Mouse (Mus musculus) ZHBTc4 (cell line): Measurements from ENCODE around the gene Gm44511.
"Not testable (repeated sequence)": the region's sequence is repeated elsewhere in the genome, so short reads cannot be mapped to it uniquely, and the experiment has no call there.

ENCODE experiments used
- DNase-seq: peaks from one replicate; pipeline ENCODE4 v3.0.0-alpha.2; 2011; ENCODE audit warnings: low read depth, low spot score

The Gm44511 gene

DNA sequence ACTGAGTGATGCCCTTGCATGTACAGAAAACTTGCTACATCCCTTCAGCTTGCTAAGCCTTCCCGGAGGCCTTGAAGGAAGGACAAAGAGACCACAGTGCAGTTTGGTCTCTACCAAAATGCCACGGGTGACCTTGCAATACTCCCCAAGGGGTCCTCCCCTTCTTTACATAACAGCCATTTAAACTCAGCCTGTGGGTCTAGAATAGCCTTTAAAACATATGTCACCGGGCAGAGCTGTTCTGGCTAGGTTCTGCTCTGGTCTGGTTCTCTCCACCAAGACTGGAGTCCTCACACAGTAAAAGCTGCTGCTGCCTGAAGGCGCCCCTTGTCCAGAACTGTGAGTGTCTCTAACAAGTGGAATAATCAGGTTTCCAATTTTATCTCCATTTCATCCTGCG is 25.4 kb downstream of the Gm44511 start:
- not testable (repeated sequence) for DNase-seq

DNA sequence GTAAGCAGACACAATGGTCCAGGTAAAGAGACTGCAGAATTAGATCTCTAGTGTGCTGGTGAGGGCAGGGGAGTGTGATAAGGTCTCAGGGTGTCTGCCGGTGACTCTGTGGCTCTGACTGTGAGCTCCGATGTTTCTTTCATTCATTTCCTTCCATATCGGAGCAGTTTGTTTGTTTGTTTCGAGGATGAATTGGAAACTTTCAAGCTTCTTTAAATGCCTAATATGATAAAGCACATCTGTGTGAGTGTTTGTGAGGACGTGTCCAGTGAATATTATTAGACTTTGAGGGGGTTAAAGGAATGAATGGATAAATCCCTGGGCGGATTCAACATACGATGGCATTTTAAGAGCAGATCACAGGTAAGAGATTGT is 26.2 kb downstream of the Gm44511 start:
- DNase-seq: peak; percentile 53

- DNase-seq: peak; percentile 84
Observed at GRCm38 (mm10) chr6:128799144-128799895, 26.8 kb downstream of the Gm44511 start.

DNA sequence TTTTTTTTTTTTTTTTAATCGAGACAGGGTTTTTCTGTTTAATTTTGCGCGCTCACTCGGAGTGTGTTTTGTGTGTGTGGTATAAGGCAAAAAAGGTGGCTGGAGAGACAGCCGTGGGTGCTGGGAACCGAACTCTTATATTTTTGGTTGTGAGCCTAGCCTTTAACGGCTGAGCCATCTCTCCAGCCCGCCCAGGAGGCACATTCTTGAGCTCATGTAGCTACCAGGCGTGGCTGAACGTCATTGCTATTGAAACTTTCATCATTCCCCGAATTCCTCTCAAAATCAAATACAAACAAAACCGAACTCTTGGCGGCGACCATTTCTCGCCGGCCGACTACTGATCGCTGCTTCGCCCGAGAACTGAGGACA is 27.4 kb downstream of the Gm44511 start:
- DNase-seq: peak; percentile 81

- peak; percentile 58 for DNase-seq
Observed at GRCm38 (mm10) chr6:128797936-128798771, 28.0 kb downstream of the Gm44511 start.

DNA sequence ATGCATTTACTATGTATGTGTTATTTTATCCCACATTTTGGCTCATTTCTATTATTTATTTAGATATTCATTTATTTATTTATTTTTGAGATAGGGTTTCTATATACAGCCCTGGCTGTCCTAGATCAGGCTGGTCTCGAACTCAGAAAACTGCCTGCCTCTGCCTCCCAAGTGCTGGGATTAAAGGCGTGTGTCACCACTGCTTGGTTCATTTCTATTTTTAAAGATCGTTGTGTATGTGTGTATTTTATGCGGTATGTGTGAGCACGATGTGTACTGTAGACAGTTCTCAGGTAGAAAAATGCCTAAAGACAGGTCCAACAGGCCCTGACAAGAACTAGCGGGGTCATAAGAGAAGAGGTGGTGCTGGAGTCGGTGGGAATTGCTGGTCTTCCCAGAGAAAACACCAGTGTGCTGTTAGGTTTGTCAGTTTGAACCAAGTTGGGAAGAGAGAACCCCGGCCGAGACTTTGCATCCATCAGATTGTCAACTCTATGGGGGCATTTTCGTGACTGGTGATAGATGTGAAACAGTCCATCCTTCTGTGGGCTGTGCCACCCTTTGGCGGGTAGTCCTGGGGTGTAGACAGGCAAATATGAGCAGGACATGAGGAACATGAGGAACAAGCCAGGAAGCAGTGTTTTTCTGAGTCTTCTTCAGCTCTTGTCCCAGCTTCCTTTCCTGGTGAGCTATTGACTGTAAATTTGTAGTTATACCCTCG is 28.8 kb downstream of the Gm44511 start:
- DNase-seq: peak; percentile 48

- no peak for DNase-seq
Observed at GRCm38 (mm10) chr6:128796321-128796955, 29.7 kb downstream of the Gm44511 start.

DNA sequence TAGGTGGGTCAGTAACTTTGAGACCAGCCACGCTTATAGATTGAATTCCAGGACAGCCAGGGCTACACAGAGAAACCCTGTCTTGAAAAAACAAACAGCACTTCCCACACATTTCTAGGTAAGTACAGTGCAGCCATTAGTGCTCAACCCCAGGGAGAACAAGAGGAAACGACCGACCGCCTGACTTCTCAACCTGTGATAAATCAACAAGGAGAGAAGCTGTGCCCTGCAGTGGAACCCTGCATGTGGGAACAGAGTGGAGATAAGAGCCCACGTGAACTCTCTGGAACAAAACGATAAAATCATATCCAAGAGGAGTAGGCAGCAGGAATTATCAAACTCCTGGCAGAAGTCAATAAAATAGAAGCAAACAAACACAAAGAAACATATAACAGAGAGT is 32.4 kb downstream of the Gm44511 start:
- DNase-seq: no peak

DNA sequence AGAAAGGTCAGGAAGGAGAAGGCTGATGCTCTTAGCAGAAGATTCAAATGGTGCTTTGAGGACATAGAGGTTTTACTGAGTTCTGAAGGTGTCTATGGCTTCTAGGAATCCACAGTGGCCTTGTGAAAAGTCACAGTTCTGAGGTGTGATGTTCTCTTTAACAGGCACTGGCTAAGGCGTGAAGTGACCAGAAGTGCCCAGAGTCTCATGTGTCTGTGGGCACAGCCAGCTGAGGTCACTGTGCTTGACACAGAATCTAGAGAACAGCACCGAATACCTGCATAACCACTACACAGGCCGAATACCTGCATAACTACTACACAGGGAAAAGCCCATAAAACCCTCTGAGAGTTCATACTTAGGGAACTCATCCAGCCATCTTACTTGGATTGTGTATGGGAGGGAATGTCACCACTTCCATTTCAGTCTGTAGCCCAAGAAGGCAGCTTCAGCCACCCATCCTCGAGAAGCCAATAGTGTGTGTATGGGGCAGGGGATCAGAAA is 35.6 kb downstream of the Gm44511 start:
- DNase-seq: peak; percentile 72

DNA sequence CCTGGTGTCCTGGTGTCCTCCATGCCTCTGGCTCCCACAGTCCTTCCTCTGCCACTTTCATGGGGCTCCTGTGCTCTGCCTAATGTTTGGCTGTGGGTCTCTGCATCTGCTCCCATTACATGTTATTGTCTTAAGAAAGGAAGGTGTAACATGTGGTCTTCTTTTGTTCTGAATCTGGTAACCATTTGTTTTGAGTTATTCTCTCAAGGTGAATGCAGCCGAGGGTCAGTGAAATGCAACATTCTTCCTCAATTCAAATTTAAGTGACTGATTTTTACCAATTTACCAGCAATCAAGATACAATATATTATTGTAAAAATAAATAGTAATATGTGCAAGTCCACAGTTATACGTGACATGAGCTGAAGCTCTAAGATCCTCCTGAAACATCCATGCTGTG is 37.0 kb downstream of the Gm44511 start, which contains the start of gene Klrb1c:
Gene Klrb1c, minus strand, starts transcription at position 101 of the 400 bp plus-strand sequence.
- no peak for DNase-seq

GRCm38 (mm10) chr6:128788517-128788916 is 37.6 kb downstream of the Gm44511 start:
- DNase-seq: no peak

GRCm38 (mm10) chr6:128786396-128786795 is 39.7 kb downstream of the Gm44511 start:
- DNase-seq: not testable (repeated sequence)

DNA sequence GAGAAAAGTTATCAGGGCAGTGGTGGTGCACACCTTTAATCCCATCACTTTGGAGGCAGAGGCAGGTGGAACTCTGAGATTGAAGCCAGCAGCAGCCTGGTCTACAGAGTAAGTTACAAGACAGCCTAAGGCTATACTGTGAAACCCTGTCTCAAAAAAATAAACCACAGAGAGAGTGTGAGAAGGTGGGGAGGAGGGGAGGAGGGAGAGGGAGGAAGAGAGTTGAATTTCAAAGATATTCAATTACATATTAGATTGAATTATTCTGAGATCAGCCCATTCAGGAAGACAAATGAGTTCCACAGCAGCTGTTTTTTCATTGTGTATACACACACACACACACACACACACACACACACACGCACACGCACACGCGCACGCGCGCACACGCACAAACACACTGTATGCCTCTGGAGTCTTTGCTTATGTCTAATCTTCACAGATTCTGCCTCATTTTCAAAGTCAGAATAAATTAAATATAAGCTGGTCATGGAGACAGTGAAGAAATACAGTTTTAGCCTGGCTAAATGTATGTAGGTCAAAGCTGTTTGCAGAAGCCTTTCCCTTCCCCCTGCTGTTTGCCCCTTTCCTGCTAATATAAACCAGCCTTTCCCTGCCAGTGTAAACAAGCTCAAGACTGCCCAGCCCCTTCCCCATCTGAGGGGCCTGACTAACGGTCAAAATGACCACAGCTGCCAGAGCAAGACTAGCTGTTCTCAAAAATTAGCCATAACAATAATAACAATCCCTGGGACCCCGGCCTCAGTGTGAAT is 56.4 kb downstream of the Gm44511 start:
- DNase-seq: no peak

DNA sequence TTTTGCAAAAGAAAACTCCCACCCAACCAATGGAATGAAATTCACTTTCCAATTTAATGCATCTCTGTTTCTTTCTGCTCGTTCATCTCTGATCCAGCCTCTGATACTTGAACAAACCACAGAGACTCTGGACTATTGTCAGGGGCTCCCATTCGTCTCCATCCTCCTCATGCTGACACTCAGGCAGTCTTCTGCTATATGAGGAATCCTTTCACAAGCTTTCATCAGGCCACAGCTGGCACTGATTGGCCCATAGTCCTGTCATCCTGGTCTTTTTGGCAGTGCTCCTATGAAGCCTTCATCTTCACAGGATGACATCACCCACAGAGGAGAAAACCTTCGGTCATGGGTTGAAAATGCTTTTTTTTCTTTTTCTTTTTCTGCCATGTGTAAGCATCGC is 58.1 kb downstream of the Gm44511 start:
- DNase-seq: no peak

GRCm38 (mm10) chr6:128766486-128767254 is 59.4 kb downstream of the Gm44511 start:
- peak; percentile 76 for DNase-seq

DNA sequence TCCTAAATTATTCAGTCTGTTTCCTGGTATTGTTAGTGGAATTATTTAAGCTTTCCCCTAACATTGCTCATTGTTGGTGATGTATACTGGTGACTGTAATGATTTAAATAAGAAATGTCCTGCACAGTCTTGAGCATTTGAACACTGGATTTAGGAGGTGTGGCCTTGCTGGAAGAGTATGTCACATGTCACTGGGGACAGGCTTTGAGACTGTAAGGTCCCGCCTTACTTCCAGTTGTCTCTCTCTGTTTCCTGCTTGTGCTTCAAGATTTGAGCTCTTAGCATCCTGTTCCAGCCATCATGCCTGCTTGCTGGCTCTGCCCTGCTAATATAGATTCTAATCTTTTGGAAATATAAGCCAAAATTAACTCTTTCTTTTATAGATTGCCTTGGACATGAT is 60.9 kb downstream of the Gm44511 start:
- DNase-seq: no peak

GRCm38 (mm10) chr6:128764598-128764997 is 61.5 kb downstream of the Gm44511 start:
- no peak for DNase-seq

GRCm38 (mm10) chr6:128763736-128764523 is 62.2 kb downstream of the Gm44511 start:
- DNase-seq: peak; percentile 99
